Mouse (Mus musculus): ENCODE results near the gene Mov10.
"Not testable (repeated sequence)": the region's sequence is repeated elsewhere in the genome, so short reads cannot be mapped to it uniquely, and the experiment has no call there.

Gene Mov10

DNA sequence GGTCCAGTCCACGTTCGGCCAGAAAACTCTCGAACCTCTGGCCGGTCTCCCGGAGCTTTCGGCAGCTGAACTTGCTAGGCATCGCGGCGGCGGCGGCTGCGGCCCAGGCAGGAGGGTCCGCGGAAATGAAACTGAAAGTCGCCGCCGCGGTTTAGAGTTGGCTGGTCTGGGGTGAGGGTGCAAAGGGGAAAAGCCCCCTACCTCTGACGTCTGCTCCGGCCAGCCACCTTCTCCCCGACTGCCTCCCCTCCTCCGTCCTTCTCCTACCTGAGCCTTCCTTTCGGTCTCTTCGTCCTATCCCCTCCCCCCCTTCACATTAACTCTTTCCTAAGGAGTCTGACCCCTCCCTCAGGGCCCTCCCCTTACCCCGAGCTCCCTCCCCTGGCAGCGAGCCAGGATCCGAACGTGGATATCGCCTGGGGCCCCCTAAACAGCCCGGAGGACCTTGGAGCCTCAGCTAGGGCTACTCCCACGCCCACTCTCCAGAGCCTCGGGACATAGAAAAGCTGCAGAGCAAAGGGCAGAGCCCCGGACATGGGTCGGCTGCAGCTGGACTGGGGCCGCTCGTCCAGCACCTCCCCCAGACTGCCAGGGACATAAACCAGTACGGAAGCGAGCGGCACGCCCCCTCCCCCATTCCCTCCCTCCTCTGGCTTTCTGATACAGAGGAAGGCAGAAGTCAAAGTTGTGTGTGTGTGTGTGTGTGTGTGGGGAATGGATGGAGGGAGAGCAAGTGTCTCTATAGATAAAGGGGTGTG is at the start of gene Mov10:
Gene Mov10, minus strand, starts transcription at position 573 of the 758 bp plus-strand sequence.
- peak; percentile 45 for DNase-seq (ENCODE audit: low spot score)

DNA sequence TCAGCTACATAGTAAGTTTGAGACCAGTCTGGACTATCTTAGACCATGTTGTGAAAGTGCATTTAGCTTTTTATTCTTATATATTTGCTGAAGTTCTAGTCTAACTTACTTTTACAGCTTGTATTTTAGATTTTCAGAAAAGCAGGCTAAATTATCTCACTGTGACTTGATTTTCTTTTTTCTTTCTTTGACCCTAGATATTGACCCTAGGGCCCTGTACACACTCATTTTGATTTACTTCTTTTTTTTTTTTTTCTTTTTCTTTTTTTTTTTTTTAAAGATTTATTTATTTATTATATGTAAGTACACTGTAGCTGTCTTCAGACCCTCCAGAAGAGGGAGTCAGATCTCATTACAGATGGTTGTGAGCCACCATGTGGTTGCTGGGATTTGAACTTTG is 48.3 kb upstream of the Mov10 start:
- DNase-seq (ENCODE audit: low spot score) = not testable (repeated sequence)

DNA sequence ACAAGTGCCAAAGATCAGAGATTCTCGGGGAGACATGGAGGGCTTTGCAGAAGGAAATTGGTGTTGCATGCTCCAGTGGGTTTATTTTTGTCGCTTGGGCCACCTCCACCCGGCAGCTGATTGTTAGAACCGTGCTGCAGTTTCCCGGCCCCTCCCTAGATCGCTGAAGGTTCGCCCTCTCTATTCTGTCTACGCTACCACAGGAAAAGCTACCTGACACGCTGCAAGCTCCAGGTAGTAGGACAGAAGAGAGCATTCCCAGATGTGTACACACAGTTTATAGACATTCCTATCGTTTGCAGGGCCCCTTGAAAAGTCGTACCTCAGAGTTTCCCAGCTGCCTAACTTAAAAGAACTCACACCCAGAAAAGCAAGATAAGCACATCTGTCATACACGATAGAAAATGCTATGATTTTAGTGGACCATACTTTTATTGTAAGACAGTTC is 47.0 kb upstream of the Mov10 start:
- DNase-seq (ENCODE audit: low spot score) = peak; percentile 72

DNA sequence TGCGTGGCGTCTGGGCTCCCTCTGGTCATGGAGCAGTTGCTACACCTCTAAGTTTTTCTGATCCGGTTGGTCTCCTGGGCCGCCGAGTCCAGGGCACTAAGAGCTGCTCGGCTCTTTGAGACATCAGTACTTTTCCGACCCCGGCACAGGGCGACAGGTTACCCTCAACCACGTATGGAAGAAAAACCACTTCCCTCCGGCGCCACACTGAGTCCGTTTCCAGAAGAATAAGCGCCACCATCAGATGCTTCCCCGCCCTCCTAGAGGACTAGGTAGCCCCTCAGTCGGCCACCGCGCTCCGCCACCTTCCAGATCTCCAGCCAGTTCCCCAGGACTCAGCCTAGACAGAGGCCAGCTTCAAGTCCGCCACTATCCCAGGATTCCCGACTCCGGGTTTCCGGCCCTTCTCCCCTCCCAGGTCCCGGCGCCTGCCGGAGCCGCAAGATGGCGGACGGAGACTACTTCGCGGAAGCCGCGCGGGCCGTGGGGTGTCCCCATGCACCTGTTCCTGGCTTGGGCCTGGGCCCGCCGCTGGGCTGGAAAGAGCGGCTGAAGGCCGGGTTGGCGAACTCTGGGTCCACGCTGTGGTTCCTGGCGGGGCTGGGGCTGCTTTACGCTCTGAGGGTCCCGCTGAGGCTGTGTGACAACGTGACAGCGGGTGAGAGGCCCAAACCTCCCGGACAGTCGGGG is 46.4 kb upstream of the Mov10 start:
- DNase-seq (ENCODE audit: low spot score) = peak; percentile 69

DNA sequence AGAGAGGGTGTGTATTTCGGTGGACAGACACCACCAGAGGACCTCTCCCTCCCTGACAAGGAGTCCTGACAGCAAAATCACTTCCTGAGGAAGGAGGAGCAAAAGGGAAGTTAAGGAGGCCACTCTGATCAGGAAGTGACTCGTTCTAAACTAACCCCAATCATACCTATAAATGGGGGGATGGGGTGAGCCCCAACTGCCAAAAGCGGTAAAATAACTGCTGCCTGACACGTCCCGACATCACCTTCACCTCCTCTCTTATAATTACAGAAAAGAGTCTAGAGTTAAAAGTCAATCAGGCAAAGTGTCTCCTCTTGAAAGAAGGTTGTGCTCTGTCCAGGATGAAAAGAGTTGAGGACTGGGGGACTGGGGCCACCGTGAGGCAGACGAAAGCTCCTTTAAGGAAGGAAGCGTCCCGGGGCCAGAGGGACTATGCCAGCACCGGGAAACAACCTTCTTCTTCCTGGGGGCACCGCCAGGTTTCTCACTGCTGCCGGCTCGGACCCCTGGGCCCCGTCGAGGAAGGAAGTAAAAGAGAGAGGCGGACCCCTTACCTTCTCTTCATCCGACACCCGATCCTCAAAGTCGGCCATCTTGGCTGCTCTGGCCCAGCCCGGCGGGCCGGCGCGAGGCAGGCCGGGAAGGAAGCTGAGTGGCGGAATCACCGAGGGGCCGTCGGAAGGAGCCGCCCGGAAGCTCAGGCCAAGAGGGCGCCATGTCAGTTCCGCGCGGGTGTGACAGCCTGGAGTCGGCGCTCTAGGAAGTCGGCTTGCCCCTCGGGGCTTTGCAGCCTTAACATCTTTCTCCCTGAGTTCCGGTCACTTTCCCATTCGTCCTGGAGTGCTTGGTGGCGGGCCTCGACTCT is 45.7 kb upstream of the Mov10 start, which contains the start of the genes St7l and Capza1:
Gene St7l, plus strand, starts transcription at position 220 of the 865 bp plus-strand sequence.
Gene Capza1, minus strand, starts transcription at position 720 of the 865 bp plus-strand sequence.
- DNase-seq (ENCODE audit: low spot score) = peak; percentile 82

DNA sequence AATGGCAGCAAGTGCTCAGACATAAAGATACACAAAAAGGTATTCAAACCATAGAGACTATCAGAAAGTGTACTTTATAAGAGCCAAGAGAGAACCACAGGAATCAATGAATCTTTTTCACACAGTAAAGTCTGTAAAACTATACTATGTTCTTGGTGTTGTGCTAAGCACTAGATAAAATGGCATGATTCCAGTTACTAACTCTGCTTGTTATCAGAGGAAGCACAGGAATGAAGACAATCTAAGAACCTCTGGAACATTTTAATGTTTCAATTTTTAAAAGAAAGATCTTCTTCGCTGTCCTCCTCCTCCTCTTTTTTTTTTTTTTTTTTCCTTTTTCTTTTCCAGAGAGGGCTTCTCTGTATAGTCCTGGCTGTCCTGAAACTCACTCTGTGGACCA is 40.2 kb upstream of the Mov10 start:
- no peak for DNase-seq (ENCODE audit: low spot score)

DNA sequence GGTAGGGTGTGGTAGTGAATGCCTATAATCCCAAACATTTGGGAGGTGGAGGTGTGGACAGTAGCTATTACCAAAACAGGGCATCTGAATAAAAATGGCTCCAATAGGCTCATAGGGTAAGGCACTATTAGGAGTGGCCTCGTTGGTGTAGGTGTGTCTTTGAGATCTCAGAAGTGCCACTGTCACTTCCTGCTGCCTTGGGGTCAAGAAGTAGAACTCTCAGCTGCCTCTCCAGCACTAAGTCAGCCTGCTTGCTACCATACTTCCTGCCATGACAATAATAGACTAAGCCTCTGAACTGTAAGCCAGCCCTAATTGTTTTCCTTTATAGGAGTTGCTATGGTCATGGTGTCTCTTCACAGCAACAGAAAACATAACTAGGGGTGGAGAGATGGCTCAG is 37.7 kb upstream of the Mov10 start:
- no peak for DNase-seq (ENCODE audit: low spot score)

DNA sequence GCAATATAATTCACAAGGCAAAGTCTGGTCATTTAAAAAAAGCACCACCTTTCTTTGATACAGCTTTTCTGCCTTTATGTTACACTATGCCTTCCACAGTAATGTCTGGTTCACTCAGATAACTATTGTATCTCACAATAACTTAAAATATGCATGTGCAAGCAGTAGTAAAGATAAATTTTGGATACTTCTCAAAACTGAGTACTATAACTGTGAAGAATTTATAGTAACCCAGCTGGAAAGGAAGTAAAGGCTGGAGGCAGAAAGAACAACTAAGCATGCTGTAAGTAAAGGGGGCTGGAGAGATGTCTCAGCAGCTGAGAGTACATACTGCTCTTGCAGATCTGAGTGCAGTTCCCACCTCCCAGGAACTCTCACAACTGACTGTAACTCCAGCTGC is 36.5 kb upstream of the Mov10 start:
- no peak for DNase-seq (ENCODE audit: low spot score)

DNA sequence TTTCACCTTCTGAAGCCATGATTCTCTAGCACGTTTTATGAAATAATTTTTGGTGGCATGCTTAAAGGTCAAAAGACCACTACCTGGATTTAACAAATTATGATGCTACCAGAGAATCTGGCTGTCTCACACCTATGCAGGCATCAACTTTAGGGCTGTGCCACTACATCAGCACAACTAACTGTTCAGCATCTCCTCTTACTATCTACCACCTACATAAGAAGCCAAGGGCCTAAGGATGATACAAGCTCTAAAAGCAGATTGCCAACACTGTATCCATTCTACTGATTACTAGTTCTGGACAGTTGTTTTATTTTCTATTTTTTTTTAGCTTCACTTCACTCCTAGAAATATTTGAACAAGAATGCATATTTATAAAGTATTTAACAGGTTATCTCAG is 36.1 kb upstream of the Mov10 start:
- DNase-seq (ENCODE audit: low spot score) = no peak

DNA sequence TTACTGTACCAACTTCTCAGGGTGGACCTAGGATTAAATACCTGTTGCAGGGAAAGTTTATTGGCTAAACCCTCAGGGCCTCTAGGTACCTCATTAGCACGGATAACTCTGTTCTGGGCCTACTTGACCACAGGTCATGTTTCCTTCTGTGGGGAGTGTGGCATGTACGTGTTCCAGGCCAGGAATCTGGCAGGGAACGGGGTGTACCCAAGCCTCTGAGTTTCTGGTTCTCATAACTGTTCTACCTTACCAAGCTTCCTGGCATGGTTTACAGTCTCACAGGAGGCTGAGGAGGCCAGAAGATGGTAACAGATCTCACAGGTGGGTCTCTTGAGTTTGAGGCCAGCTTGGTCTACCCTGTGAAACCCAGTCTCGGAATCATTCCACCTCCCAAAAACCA is 28.2 kb upstream of the Mov10 start:
- no peak for DNase-seq (ENCODE audit: low spot score)

DNA sequence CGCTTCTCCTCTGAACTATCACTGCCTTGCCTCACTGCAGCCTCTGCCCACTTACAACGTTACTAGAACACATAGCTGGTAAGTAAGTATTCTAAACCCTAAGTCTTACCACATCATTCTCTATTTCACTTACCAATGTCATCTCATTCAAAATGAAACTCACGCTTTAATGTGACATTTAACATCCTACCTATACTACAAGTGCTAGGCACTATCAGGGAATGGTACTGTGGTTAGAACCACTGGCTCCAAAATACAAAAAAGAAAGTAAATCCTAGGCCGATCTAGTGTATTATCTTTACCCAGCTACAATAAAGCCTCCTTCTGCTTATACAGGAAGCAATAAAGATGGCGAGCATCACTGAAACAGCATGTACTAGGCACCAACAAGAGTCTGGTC is 22.7 kb upstream of the Mov10 start:
- no peak for DNase-seq (ENCODE audit: low spot score)

DNA sequence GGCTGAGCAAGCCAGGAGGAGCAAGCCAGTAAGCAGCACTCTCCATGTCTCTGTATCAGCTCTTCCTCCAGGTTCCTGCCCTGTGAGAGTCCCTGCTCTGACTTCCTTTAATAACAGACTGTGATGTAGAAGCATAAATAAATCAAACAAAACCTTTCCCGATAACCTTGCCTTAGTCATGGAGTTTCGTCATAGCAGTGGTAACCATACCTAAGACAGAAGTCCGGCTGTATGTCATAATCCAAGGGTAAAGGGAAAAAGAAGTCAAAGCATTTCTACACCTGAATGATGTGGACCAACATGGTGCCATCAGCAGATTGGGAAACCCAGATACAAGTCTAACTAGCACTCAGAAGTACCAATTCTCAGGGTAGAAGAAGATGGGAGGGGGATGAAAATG is 17.4 kb upstream of the Mov10 start:
- DNase-seq (ENCODE audit: low spot score) = no peak

DNA sequence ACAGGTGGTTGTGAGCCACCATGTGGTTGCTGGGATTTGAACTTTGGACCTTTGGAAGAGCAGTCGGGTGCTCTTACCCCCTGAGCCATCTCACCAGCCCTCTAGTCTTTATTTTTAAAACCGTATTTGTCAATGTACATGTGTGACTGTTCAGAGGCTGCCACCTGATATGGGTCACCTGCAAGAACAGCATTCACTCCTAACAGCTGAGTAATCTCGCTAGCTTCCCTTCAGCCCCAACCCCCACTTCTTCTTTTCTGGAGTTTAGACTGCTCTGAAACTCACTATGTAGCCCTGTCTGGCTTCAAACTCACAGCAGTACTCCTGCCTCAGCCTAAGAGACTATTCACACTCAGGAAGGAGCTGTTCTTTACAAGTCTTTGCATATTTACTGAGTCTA is 4.0 kb upstream of the Mov10 start:
- no peak for DNase-seq (ENCODE audit: low spot score)

DNA sequence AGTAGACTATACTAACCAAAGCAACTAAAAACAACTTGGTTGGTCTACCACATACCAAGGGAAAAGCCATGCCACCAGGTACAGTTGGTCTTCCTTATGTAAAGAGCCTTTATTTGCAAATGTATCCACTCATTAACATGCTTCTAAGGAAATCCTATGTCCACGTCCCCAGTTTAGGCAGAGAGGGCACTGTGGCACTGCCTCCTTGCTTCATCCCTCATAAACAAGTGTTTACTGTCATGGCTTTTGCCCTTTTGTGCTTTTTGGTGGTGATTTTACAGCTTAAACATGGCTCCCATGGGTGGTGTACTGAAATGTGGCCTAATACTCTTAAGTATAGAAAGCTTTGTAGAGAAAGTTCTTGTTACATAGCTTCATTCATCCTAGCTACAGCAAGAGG is 2.1 kb upstream of the Mov10 start:
- DNase-seq (ENCODE audit: low spot score) = no peak

DNA sequence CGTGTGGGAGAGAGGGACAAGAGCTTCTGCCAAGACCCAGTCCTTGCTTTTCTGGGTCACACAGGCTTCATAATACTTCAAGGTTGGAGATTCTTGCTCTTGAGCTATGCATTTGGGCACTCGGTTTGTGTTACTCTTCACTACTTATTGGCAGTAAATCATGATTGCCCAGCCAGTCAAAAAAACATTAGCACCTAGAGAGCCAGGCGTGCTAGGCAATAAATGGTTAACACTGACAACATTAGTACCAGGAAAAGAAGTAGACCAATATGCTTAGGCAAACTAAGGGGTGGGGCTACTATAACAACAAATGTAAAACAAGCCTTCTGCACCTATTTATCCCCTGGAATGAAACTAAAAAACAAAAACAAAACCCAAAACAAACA is 379 bp upstream of the Mov10 start:
- DNase-seq (ENCODE audit: low spot score) = no peak

DNA sequence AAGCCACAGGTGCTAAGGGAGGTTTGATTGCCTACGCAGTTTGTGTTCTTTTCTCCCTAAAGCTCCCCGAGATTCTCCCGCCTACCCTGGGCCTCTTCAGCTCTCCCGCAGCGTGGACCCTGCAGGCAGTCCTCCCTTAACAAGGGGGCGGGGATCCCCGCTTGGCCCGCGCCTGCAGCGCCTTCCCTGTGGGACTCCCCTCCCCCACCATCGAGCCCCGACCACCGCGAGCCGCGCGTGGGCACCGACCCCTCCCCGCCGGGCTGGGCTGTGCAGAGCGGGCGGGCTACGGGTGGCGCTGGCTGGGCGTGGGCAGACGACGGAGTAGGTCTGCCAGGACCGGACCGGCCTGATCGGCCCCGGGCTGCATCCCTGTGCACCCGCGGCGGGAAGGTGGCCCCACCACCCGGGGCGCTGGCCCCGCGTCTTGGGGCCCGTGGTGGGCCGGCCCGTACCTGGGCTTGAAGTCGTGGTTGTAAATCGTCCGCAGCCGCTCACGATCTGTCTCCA is 827 bp downstream of the Mov10 start:
- no peak for DNase-seq (ENCODE audit: low spot score)

DNA sequence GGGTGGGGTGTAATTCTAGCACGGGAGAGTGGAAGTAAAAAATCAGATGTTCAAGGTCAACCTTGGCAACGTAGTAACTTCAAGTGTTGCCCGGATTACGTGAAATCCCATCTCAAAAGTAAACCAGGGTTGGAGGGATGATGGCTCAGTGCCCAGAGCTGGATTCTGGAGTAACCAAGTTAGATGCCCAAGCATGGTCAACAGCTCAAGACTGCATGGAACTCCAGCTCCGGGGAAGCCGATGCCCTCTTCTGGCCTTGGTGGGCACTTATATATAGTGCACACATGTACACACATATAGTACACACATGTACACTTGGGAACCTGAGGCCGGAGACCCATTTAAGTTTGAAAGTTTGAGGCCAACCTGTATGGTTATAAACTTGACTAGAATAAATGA is 2.2 kb downstream of the Mov10 start:
- no peak for DNase-seq (ENCODE audit: low spot score)

DNA sequence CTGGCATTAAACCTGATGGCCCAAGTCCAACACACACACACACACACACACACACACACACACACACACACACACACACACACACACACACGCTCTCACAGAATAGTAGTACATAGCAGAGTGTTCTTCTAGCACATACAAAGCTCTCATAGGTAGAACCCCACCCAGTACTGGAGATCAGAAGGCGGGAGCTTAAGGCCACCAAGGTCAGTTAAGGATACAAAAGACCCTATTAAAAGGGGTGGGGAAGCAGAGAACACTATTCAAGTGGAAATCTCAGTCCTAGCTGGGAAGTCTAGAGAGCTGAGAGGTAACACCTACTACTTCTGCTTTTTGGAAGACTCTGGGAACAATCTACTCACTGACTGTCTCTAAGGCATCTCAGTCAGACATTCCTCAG is 3.0 kb downstream of the Mov10 start:
- DNase-seq (ENCODE audit: low spot score) = no peak

DNA sequence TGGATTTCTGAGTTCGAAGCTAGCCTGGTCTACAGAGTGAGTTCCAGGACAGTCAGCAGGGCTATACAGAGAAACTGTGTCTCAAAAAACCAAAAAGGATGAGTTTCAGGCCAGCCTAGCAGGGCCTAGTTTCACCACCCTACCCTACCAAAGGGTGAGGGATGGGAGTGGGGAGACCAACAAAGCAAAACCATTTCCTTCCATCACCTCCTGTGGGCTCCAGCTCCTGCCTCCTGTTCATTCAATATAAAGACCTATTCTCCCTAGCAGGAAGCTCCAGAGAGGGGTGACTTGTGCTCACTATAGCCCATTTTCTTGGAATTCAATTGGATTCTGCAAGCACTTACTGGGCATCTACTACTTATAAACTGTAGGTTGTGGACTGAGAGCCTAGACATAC is 3.6 kb downstream of the Mov10 start:
- no peak for DNase-seq (ENCODE audit: low spot score)

DNA sequence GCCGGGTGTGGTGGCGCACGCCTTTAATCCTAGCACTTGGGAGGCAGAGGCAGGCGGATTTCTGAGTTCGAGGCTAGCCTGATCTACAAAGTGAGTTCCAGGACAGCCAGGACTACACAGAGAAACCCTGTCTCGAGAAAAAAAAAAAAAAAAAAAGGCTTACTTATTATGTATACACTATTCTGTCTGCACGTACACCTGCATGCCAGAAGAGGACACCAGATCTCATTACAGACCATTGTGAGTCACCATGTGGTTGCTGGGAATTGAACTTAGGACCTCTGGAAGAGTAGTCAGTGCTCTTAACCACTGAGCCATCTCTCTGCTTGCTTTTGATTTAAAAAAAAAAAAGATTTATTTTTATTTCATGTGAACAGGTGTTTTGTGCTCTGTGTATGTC is 5.1 kb downstream of the Mov10 start:
- DNase-seq (ENCODE audit: low spot score) = not testable (repeated sequence)

DNA sequence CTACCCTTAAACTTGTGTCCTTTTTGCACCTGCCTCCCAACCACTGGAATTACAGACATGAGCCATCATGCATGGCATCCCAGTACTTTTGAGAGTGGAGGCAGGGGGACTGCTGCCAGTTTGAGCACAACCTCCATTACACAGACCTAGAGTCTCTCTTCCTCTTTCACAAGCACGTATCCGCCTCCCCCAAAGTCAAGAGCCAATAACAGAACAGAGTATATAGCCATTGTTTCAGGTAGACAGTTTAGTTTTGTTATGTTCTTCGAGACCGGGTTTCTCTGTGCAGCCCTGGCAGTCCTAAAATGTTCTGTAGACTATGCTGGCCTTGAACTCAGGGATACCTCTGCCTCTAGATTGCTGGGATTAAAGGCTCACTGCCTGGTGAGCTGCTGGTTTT is 6.1 kb downstream of the Mov10 start:
- no peak for DNase-seq (ENCODE audit: low spot score)

DNA sequence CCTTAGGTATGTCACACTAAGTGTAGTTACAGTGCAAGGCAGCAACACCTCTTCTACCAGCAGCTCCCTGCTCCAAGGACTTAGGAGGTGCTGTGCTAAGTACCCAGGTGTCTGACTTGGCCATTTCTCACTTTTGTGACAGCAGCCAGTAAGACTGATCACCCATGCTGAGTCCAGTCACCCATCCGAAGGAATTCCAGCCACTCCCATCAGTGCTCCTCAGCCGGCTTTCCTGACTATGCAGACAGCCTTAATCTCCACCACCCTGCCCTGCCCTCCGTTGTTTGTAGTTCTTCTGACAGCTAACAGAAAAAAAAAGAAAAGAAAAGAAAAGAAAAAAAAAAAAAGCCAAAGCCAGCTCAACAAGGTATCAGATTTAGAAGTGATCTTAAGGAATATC is 6.6 kb downstream of the Mov10 start:
- no peak for DNase-seq (ENCODE audit: low spot score)

Measured in c-Kit-positive CD71-positive TER-119-positive erythroid progenitor cells, embryonic 14.5 days (primary cell).